Mouse (Mus musculus) effector memory CD4-positive, alpha-beta T cell, adult 5 months (primary cell): Measurements from ENCODE around the gene Capn2. TPM values are rescaled to one million over a fixed set of nuclear protein-coding genes. Genes with fewer than 3 reads are reported as not detected.

Experiments
- polyA plus RNA-seq: library from polyadenylated mRNA; unstranded; fragments of 100-300 nt; shearing (Covaris generic); gene quantifications from one replicate; pipeline ENCODE4 v1.2.1, GENCODE M21; 2017

Capn2 gene
- 102 TPM for polyA plus RNA-seq

DNA sequence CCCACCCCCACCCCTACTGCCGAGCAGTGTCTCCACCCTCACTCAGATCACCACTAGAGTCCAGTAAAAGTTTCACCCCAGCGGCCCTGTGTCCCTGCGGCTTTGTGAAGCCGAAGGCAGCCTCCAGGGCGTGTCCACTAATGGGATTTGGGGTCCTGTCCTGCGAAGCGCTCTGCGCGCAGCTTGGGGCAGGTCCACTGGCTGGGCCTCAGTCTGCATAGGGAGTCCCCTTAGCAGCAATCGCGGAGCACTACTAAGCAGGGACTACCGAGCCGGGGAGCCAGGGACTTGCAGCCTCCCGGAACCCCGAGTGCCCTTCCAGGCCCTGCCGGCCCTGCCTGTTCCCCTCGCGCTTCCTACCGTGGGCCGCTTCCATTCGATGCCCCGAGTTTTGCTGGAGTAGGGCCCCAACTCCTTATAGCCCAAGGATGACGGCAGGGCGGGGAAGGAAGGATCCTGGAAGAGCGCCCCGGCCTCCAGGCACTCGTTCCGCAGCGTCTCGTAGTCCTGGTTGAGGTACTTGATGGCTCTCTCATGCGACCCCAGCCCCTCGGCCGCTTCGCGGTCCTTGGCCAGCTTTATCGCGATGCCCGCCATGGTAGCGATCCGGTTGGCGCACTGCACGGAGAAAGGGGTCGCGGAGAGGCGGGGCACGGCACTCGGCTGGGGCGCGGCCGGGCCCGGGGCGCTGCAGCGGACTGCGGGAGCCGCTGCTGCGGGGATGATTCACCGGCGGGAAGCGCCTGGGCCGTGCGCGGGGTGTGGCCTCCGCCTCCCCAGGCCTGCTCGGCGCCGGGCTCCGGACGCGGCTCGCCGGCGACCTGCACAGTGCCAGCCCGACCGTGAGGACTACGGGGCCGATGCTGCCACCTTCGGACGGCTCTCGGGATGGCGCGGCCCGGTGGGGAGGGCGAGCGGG lies at the start of gene Capn2:
TSS of gene Capn2 (minus strand) at position 851 of the 919 bp plus-strand sequence.

GRCm38 (mm10) chr1:182564408-182565120 lies 47.2 kb upstream of the Capn2 start, which contains the start of gene Capn8:
Gene Capn8 (plus strand): TSS chr1:182565007.

Other genes with a start within 250 kb of the Capn2 start
- gene Degs1, start 234.8 kb downstream of the Capn2 start, polyA plus RNA-seq, result 111 TPM
- 63.5 TPM for gene Fbxo28, start 176.0 kb downstream of the Capn2 start, polyA plus RNA-seq
- gene Trp53bp2, start 108.4 kb downstream of the Capn2 start, polyA plus RNA-seq, result 21.6 TPM
- gene Capn8, start 47.4 kb upstream of the Capn2 start, polyA plus RNA-seq, result not detected
- not detected for gene Ccdc185, start 231.6 kb upstream of the Capn2 start, polyA plus RNA-seq
- 9.9 TPM for gene Susd4, start 246.3 kb upstream of the Capn2 start, polyA plus RNA-seq